Mouse (Mus musculus): ENCODE measurements around the gene Fahd1.

DNA sequence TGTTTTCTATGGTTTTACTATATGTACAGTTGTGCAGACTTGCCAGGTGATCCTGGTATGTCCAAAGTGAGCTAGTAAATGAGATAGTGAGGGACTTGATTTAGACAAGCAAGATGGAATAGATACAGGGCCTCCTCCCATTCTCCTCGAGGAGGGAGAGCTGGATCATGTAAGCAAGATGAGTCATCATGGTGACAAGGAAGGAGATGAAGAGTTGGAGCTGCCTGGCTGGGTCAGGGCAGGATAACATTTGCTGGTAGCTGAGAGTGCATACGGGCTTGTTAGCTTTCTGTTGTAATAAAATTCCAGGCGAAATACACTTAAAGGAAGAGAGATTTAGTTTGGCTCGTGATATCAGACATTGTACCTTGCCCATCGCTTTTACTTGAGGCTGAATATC lies 9.8 kb downstream of the Fahd1 start:
- TF ChIP-seq CTCF (IDR thresholded peaks at IDR 0.05; ENCODE audit: low read depth) (no peak), EP300 (IDR thresholded peaks at IDR 0.05; ENCODE audit: low read depth) (no peak)

Measured in liver, embryonic 14.5 days (tissue).